Mouse (Mus musculus) cerebellum, adult (tissue): Measurements from ENCODE around the gene Zfp809.
A peak's percentile ranks its signal among the peaks of the same experiment; 100 is the strongest.
"Not testable (repeated sequence)": the region's sequence is repeated elsewhere in the genome, so short reads cannot be mapped to it uniquely, and the experiment has no call there.

Experiments used
- ATAC-seq: cut with Nextera tagmentation; 2 replicates; pipeline ENCODE4 v1.9.2; 2017; ENCODE audit warnings: mild to moderate bottlenecking, moderate library complexity, mixed read lengths; ENCODE audit not compliant: insufficient number of reproducible peaks, low FRiP score, low TSS enrichment

Gene Zfp809

DNA sequence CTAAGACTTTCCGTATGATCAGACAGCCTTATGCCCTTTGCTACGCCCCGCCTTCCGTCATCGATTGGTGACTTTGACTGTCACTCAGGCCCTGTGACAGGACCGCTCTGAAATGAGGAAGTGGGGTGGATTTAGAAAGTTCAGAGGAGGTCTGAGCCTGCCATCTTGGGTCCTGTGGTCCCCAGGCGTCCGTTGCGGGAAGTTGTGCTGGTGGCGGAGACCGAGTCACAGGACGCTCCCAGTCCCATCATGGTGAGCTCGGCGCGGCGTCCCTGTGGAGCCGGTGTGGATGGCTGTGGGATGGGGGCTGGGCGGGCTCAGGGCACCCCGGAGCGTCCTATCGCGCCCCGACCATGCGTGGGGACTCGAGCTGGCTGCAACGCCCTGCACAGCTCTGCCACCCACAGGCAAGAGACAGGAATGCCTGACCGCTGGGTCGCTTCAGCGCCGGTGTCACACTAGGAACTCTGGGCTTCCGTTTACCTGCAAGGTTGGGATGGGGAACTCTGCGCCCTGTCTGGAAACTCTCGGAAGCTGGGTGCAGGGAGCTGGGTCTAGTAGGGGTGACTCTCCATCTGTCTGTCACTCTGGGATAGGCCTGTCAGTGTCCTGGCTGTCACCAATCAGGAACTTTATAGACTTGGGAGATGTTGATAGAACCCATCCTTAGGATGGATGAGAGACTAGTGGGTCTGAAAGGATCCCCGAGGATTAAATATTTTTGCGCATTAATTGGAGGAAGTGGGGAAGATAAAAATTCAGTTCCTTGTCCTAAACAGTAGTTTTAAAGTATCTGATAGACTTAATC is at the start of gene Zfp809:
Gene Zfp809, plus strand, starts transcription at position 134 of the 808 bp plus-strand sequence.
- ATAC-seq: peak; percentile 99

GRCm38 (mm10) chr9:22188025-22188611 is 37.4 kb upstream of the Zfp809 start, which contains the start of gene Zfp872:
TSS of gene Zfp872 (plus strand) at chr9:22188090.
- ATAC-seq: peak; percentile 97

DNA sequence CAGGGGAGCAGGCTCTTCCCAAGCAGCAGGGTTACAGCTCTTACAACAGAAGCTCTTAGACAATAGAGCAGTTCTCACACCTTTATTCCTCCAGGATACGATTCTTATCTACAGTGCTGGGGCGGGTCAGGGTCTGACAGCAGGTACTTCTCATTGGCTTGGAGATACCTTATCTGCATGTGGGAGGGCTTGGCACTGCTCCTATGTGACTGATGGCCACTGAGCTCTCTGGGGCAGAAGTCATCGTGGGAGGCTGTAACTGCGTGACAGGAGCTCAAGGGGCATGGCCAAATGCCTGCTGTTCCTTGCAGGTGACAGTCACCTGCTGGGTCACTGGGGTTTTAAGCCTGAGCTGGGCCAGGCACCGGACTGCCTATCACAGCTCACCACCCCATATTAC is 29.1 kb upstream of the Zfp809 start:
- ATAC-seq: no peak

DNA sequence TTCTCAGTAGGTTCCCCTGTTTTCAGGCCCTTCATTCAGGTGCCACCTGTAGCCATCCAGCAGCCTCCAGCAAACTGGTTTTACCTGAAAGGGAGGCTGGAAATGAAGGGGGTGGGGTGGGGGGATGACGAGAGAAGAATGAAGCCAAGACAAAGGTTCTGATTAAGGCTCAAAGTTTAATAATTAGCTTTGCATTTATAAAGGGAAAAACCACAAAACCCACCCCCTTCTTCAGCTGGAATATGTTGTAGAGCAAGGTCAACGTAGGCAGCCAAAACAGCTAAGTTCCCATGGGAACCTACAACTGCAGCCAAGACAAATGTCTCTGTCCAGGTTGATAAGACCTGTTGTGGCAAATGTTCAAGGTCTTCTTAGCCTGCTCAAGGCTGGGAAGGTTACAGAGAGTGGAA is 11.7 kb upstream of the Zfp809 start:
- ATAC-seq: no peak

DNA sequence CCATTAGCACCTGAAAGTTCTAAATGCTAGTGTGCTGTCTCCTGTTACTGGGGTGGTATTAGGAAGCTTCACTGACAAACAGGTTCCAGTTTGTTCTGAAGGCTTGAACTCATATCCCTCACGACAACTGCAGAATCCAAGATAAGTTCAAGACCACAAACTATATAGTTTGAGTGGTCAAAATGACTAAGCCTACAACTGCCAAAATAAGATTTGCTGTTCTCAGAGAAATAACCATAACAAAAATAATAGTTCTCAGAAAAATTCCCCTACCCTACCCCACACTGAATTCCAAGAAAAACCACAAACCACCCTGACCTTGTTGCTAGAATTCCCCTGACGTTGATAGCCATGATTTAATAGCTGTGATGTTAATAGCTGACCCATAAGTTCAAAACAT is 11.0 kb upstream of the Zfp809 start:
- ATAC-seq: no peak

DNA sequence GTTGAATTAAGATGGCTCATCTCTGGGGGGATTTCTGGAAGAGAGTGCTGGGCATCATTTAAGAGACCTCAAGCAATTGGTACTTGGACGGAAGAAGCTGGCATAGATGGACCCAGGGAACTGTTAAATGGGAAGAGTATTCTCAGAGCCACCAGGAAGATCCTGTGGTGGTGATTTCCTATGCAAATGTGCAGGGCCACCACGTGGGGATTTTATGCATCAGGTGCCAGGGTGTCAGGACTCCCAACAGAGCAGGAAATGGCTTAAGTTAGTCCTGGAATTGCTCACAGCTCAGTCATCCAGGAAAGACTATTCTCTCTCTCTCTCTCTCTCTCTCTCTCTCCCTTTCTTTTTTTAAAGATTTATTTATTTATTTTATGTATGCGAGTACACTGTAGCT is 8.8 kb upstream of the Zfp809 start:
- ATAC-seq: no peak

DNA sequence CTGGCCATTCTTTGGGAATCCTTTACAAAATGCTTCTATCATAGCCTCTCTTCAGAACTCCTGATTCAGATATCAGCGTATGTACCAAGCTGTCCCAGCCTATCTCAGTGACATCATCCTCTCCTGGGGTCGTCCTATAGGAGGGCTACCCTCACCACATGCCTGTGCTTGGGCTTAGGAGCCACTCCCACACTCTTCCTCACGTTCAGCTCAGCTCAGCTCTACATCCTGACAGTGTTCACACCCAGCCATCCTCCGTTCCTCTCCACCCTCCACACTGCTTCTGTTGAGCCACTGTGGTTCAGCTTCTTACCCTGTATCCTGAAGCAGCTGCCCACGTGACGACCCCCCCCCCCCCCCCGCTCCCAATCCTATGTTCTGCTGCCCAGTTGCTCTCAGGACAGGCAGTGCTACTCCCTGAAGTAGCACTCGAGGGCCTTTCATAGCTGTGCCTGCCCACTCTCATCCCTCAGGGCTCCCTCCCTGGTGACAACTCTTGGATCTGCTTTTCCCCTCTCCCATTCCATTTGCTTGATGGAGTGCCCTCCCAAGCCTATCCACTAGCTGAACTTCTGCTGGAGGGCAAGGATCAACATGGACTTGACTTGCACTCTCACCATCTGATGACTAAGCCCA is 7.5 kb upstream of the Zfp809 start:
- ATAC-seq: no peak

DNA sequence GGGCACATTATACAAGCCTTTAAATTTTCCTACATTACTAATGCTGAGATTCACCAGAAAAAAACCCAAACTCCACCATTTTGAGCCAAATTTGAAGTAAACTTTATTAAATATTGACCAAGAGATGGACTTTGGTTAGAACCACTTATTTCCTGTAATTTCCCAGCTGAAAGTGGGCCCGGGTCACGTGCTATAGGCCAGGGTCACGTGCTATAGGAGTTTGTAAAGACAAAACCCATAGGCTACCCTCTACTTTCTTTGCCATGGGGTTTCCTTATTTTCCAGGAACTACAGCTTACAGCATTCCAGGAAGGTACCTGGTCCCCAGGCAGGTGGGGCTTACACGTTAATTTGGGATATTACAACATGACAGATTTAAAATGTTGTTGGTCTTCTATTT is 1.4 kb upstream of the Zfp809 start:
- no peak for ATAC-seq

DNA sequence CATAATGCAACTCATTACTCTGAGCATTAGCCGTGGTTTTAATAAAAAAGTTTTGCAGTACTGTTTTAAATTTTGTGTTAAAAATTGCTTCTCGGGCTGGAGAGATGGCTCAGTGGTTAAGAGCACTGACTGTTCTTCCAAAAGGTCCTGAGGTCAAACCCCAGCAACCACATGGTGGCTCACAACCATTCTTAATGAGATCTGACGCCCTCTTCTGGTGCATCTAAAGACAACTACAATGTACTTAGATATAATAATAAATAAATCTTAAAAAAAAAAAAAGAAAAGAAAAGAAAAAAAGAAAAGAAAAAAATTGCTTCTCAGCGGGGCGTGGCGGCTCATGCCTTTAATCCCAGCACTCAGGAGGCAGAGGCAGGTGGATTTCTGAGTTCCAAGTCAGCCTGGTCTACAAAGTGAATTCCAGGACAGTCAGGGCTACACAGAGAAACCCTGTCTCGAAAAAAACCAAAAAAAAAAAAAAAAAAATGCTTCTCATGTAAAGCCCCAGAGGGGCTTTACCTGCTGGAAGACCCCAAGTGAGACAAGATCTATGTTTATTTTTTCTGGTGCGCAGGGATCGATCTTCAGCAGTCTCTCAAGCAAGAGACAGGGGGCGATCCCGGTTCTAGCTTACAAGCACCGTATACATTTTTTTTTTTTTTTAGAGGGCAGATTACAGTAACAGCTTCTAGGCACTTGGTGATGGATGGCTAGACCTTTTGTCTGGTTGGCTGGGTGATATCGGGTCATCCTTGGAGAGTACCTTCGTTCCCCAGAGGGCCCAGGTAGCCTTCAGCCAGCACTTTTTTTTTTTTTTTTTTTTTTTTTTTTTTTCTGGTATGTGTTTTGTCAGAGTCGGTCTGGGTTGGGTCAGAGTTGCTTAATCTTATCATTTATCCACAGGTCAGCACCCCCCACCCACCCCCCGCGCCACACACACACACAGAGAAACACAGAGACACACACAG is 694 bp upstream of the Zfp809 start:
- ATAC-seq: peak; percentile 38; the same call in 1 of the 2 replicates

GRCm38 (mm10) chr9:22226389-22226673 is 817 bp downstream of the Zfp809 start:
- not testable (repeated sequence) for ATAC-seq

DNA sequence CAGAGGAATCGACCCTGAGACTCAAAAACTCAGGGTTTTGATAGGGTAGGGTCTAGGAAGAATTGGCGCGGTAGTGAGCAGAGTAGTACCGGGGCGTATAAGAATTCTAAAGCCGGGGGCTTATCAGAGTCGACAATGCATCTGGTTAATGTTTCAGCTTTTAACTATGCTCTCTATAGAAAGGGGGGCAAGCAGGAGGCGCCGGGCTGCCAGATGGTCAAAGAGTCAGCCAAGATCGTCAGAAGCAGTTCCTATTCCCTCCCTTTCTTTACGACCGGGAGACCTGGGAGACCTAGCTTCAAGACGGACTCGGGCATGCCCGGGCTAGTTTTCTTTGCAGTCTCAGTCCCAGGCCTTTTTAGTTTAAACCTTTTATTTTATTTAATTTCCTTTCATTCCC is 1.3 kb downstream of the Zfp809 start:
- no peak for ATAC-seq

GRCm38 (mm10) chr9:22229386-22230026 is 4.0 kb downstream of the Zfp809 start:
- no peak for ATAC-seq

- ATAC-seq: no peak
Measured at GRCm38 (mm10) chr9:22230061-22230460, 4.5 kb downstream of the Zfp809 start.

DNA sequence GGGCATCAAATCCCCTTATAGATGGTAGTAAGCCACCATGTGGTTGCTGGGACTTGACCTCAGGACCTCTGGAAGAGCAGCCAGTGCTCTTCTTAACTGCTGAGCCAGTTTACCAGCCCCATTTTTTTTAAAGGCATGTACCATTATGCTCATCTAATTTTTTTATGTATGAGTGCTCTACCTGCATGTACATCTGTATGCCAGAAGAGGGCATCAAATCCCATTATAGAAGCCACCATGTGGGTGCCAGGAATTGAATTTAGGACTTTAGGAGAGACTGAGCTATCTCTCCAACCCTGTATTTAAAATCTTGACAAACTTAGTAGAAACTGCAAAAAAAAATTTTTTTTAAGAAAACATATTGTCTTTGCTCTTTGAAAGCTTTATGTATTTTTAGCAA is 5.0 kb downstream of the Zfp809 start:
- no peak for ATAC-seq

DNA sequence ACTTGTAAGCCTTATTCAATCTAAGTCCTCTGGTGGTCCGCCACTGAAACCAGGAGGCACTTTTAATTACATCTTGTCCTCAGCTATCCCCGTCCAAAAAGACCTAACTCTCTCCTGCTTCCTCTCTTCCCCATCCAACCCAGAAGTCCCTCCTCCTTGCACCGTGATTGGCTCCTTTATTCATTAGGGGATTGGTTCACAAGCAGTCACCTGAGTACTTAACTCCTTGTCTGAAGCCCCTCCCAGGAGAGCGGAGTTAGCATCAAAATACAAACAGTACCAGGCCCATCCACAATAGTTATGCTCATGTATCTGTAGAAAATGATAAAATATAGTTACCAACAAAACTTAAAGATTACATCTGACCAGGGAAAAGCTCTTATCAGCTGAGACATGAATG is 14.5 kb downstream of the Zfp809 start:
- no peak for ATAC-seq

GRCm38 (mm10) chr9:22244242-22244641 is 18.7 kb downstream of the Zfp809 start:
- no peak for ATAC-seq

GRCm38 (mm10) chr9:22256579-22256978 is 31.1 kb downstream of the Zfp809 start:
- no peak for ATAC-seq

DNA sequence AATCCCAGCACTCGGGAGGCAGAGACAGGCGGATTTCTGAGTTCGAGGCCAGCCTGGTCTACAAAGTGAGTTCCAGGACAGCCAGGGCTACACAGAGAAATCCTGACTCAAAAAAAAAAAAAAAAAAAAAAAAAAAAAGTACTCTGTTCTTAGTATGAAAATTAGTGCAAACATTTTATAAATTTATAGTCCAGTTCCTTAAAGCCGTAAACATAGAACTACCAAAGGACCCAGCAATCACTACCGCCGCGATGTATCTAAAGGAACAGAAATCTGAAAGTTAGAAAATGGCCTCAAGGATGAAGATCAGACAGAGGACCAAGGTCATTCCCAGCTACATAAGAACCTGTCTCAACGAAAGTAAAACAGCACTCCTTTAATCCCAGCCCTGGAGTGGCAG is 33.3 kb downstream of the Zfp809 start:
- no peak for ATAC-seq

- ATAC-seq: peak; percentile 98
Measured at GRCm38 (mm10) chr9:22259184-22260091, 33.9 kb downstream of the Zfp809 start, which contains the start of gene Zfp599. TSS of gene Zfp599 (minus strand) at chr9:22259895.
